Mouse (Mus musculus): Measurements from ENCODE around the gene Fgd5. TPM values are rescaled to one million over a fixed set of nuclear protein-coding genes. Genes with fewer than 3 reads are reported as not detected.

Gene Fgd5
- polyA plus RNA-seq (2017; shearing (Covaris generic)): not detected

DNA sequence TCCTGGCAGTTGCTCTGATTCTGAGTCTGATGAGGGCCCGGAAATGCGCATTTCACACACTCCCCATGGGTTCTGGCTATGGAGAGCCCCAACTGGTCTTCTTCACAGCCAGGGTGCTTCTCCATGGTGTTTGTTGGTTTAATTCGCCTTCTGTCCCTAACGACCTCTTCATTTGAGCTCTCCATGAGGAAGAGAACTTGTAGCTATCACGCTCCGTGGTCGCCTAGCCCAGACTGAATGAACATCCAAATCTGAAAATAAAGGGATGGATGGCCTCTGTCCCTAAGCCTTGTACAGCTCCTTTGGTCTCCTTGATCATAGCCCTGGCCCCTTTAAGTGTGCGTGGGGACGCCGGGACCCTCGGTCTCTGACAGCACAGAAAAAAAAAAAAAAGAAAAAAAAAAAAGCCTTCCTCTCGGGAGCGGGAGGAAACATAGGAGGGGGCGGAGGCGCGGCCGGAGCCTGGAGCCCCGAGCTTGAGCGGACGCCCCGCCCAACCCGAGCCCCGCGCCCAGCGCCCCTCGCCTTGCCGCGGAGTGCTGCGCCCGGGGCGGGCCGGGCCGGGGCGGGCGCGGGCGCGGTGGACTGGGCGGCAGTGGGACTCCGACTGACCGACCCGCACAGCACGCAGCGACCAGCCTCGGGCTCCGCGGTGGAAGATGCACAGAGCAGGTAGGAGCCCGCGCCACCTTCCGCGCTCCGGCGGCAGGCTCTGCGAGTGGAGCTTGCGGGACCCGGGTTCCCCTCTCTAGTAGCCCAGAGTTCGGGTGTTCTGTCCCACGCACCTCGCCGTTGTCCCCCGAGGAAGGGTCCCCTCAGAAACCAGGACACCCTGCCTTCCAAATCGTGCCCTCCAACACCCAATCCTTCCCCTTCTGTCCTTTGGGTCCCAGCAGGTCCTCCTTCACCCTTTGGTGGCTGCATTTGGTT lies at the start of gene Fgd5:
TSS of gene Fgd5 (plus strand) at position 508 of the 930 bp plus-strand sequence.

DNA sequence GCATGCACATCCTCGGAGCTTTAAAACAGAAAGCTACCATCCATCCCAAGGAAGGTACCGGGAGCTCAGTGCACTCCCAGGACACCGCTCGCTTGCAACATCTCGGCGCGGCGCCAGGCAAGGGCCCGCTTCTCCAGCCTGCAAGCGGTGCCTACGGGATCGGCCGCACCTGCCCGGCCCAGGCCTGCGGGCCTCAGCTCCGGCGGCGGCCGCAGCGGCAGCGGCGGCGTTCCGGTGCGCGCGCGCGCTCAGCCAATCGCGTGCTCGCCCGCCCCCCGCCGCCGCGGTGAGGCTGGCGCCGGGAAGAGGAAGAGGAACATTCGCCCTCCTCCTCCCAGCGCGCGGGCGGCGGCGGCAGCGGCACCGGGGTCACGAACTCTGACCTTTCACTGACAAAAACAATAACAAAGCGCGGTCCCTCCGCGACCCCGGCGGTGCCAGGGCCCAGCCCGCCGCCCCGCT lies 112.5 kb downstream of the Fgd5 start, which contains the start of gene Nr2c2:
TSS of gene Nr2c2 (plus strand) at position 261 of the 462 bp plus-strand sequence.

Other genes starting within 250 kb of the Fgd5 start
- gene Grip2, start 151.6 kb upstream of the Fgd5 start, polyA plus RNA-seq (2017; shearing (Covaris generic)): 0.12 TPM
- 36.6 TPM for gene Ccdc174, start 100.8 kb upstream of the Fgd5 start, polyA plus RNA-seq (2017; shearing (Covaris generic))
- 0.15 TPM for gene 4930590J08Rik, start 76.1 kb upstream of the Fgd5 start, polyA plus RNA-seq (2017; shearing (Covaris generic))
- 39.2 TPM for gene Nr2c2, start 112.5 kb downstream of the Fgd5 start, polyA plus RNA-seq (2017; shearing (Covaris generic))
- gene Mrps25, start 205.2 kb downstream of the Fgd5 start, polyA plus RNA-seq (2017; shearing (Covaris generic)): 58.8 TPM
- 22.0 TPM for gene Rbsn, start 236.0 kb downstream of the Fgd5 start, polyA plus RNA-seq (2017; shearing (Covaris generic))

Data from activated CD4-positive, CD25-positive, alpha-beta regulatory T cell, adult 9 weeks (primary cell).